Mouse (Mus musculus) left cerebral cortex, adult 8-10 months (tissue): ENCODE data around the gene Gm45902. TPM values are rescaled to one million over a fixed set of nuclear protein-coding genes. Genes with fewer than 3 reads are reported as not detected.

Experiments
- total RNA-seq, 4 experiments: library from RNA; stranded (reverse); gene quantifications; 2 replicates each; pipeline ENCODE4 v1.2.4; 2022

Gene Gm45902
- total RNA-seq, 4 experiments from 2014 or later, result 4.3 to 5.6 (median 4.6) TPM

Other genes with a start within 250 kb of the Gm45902 start
- 10 to 100 TPM; 86.3 to 98.2 (median 91.2) TPM for gene Nmt2, start 228.6 kb downstream of the Gm45902 start, total RNA-seq
- gene Rpp38, start 180.1 kb downstream of the Gm45902 start, total RNA-seq, result 10 to 100 TPM; 10.0 to 12.3 (median 10.1) TPM
- 1 to 10 TPM in 2 of 4 experiments, not detected in 2; 1.0 to 1.6 TPM for gene Acbd7, start 176.6 kb downstream of the Gm45902 start, total RNA-seq
- gene Olah, start 115.6 kb downstream of the Gm45902 start, total RNA-seq, result not detected
- gene Meig1, start 90.1 kb downstream of the Gm45902 start, total RNA-seq, result 1 to 10 TPM; 1.1 to 4.1 (median 1.9) TPM
- gene Dclre1c, start 88.7 kb downstream of the Gm45902 start, total RNA-seq, result 10 to 100 TPM; 10.3 to 13.9 (median 10.9) TPM
- 1 to 10 TPM; 2.8 to 4.1 (median 3.6) TPM for gene Suv39h2, start 37.8 kb downstream of the Gm45902 start, total RNA-seq
- 10 to 100 TPM; 45.6 to 51.2 (median 48.0) TPM for gene Hspa14, start within 50 bp of the Gm45902 start, total RNA-seq
- gene Cdnf, start 240 bp upstream of the Gm45902 start, total RNA-seq, result 1 to 10 TPM; 1.2 to 2.5 (median 1.8) TPM
- gene Fam107b, start 57.7 kb upstream of the Gm45902 start, total RNA-seq, result 1 to 10 TPM; 7.1 to 9.5 (median 8.3) TPM